ENCODE assay signal across 14 mouse cellular contexts in the genomic region with DNA sequence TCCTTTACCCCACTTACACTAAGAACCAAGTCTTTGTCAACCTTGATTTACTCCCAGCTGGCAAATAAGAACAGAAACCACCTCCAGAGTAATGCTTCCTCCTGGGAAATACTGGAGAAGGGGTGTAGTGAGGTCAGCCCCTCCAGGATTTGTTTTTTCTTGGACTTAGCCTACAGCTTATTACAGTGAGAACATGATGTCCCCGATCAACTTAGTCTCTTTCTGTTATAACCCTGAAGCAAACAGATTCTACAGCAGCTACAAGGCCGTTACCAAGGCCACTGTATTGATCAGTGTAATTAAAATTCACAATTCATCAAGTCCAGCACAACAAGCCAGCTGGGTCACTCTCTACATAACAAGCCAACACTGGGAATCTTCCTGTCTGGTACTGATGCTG. TPM values are rescaled to one million over a fixed set of nuclear protein-coding genes. Genes with fewer than 3 reads are reported as not detected.
DNase-seq lines count a peak whose midpoint lies in the region; ATAC-seq and TF ChIP-seq lines count a peak whose summit lies in the region.
"Had no signal": no experiment of that assay in that cellular context is flagged by ENCODE, and none has a peak within 500 bp of the region (broad histone marks: within the 10 kb centered on the region; RNA-seq: fewer than 3 reads in every experiment).

No protein-coding gene starts in this region.

- WGBS in hindbrain, embryonic 13.5 days, result 25% methylated on average over 2 of the region's 2 CpGs
- WGBS in hindbrain, embryonic 12.5 days, result 51% methylated on average over 2 of the region's 2 CpGs
- WGBS in neural tube, embryonic 13.5 days, result 28% methylated on average over 2 of the region's 2 CpGs
- 30% methylated on average over 2 of the region's 2 CpGs for WGBS in small intestine, adult 2 months

- H3K27ac ChIP-seq in hindbrain, embryonic 13.5 days, result peak overlapping the region; percentile 53
- H3K27ac ChIP-seq in hindbrain, embryonic 12.5 days, result no peak overlapping the region
- H3K27ac ChIP-seq in neural tube, embryonic 13.5 days (replicated peaks), result no peak overlapping the region
- H3K27ac ChIP-seq in small intestine, adult 2 months (ENCODE audit: insufficient read depth, low read depth, low read length), result peak overlapping the region; percentile 65
- H3K27ac ChIP-seq: limb, embryonic 10.5 days had no signal

- peak; percentile 28 for DNase-seq in adrenal gland, adult 8-10 months
- no peak for DNase-seq in adrenal gland, postnatal 4 days (ENCODE audit: low spot score in 2 of 2)
- DNase-seq in neural tube, embryonic 10.5 days (ENCODE audit: extremely low spot score, low spot score), result no peak
- DNase-seq in thymus, postnatal 0 days (ENCODE audit: low spot score), result no peak
- DNase-seq: kidney, postnatal 14 days; lung, postnatal 36 days had no signal

- H3K36me3 ChIP-seq in hindbrain, embryonic 13.5 days, result no peaks in the 10 kb centered on the region
- no peaks in the 10 kb centered on the region for H3K36me3 ChIP-seq in hindbrain, embryonic 12.5 days
- no peaks in the 10 kb centered on the region for H3K36me3 ChIP-seq in neural tube, embryonic 13.5 days
- H3K36me3 ChIP-seq in small intestine, adult 2 months (ENCODE audit: control insufficient read depth, insufficient read depth, low read length), result peaks cover 2% of the 10 kb centered on the region; the same call in 1 of the 2 replicates

- no peak overlapping the region for H3K9ac ChIP-seq in hindbrain, embryonic 13.5 days
- H3K9ac ChIP-seq in hindbrain, embryonic 12.5 days, result no peak overlapping the region
- 0 out of 2 replicates have a peak overlapping the region, but pooled peaks have one; percentile 14 for H3K9ac ChIP-seq in neural tube, embryonic 13.5 days

- peak overlapping the region; percentile 22; the same call in 1 of the 2 replicates for H3K4me2 ChIP-seq in hindbrain, embryonic 13.5 days
- H3K4me2 ChIP-seq in hindbrain, embryonic 12.5 days (replicated peaks), result no peak overlapping the region
- peak overlapping the region; percentile 3; the same call in 1 of the 2 replicates for H3K4me2 ChIP-seq in neural tube, embryonic 13.5 days

- no peak for ATAC-seq in hindbrain, embryonic 13.5 days (ENCODE audit: low FRiP score)
- no peak for ATAC-seq in hindbrain, embryonic 12.5 days (ENCODE audit: low FRiP score)
- 0 out of 2 replicates have a peak, but pooled peaks have one; percentile 42 for ATAC-seq in neural tube, embryonic 13.5 days (ENCODE audit: low read depth)

- H3K4me1 ChIP-seq in hindbrain, embryonic 13.5 days (replicated peaks), result peaks cover 58% of the 10 kb centered on the region
- H3K4me1 ChIP-seq in hindbrain, embryonic 12.5 days, result peaks cover 49% of the 10 kb centered on the region
- H3K4me1 ChIP-seq in neural tube, embryonic 13.5 days (replicated peaks), result peaks cover 76% of the 10 kb centered on the region
- H3K4me1 ChIP-seq in small intestine, adult 2 months (ENCODE audit: control insufficient read depth, insufficient read depth, insufficient read length, low read length), result peaks cover 15% of the 10 kb centered on the region; the same call in 1 of the 2 replicates

- no peak overlapping the region for H3K4me3 ChIP-seq in hindbrain, embryonic 13.5 days
- no peak overlapping the region for H3K4me3 ChIP-seq in hindbrain, embryonic 12.5 days
- H3K4me3 ChIP-seq in neural tube, embryonic 13.5 days, result no peak overlapping the region
- no peak overlapping the region for H3K4me3 ChIP-seq in small intestine, adult 2 months (ENCODE audit: low read depth, low read length)
- H3K4me3 ChIP-seq: limb, embryonic 10.5 days had no signal

- TF ChIP-seq CTCF in small intestine, adult 2 months (IDR thresholded peaks at IDR 0.05; ENCODE audit: extremely low read depth, insufficient read length, insufficient replicate concordance, low read depth, low read length), result no peak

- H3K27me3 ChIP-seq in hindbrain, embryonic 13.5 days, result no peaks in the 10 kb centered on the region
- no peaks in the 10 kb centered on the region for H3K27me3 ChIP-seq in hindbrain, embryonic 12.5 days
- H3K27me3 ChIP-seq in neural tube, embryonic 13.5 days, result no peaks in the 10 kb centered on the region
- no peaks in the 10 kb centered on the region for H3K27me3 ChIP-seq in small intestine, adult 2 months (ENCODE audit: control insufficient read depth, insufficient read depth, low read length)

- TF ChIP-seq POLR2A in small intestine, adult 2 months (IDR thresholded peaks at IDR 0.05; ENCODE audit: low read depth, low read length), result no peak

- no peaks in the 10 kb centered on the region for H3K9me3 ChIP-seq in hindbrain, embryonic 13.5 days
- H3K9me3 ChIP-seq in hindbrain, embryonic 12.5 days (replicated peaks), result no peaks in the 10 kb centered on the region
- no peaks in the 10 kb centered on the region for H3K9me3 ChIP-seq in neural tube, embryonic 13.5 days
- H3K9me3 ChIP-seq: limb, embryonic 10.5 days had no signal

RNA-seq across cellular contexts. Expression of a gene that starts 6.0 kb away (rescaled TPM):
- total RNA-seq in adrenal gland, adult 8-10 months (2022), result 100 to 1,000 TPM; 213 to 241 (median 234) TPM
- 100 to 1,000 TPM; 171 to 173 TPM for total RNA-seq in adrenal gland, postnatal 4 days (2021)
- 106 and 108 TPM in 2 replicates for polyA plus RNA-seq in hindbrain, embryonic 13.5 days (2015; fragmentation: Nextera tagmentation; extraction: Ambion mirVana)
- polyA plus RNA-seq in hindbrain, embryonic 12.5 days (2016; fragmentation: Nextera tagmentation; extraction: Ambion mirVana), result 133 TPM in 2 replicates
- 100 and 109 TPM in 2 replicates for polyA plus RNA-seq in neural tube, embryonic 13.5 days (2015; fragmentation: Nextera tagmentation; extraction: Ambion mirVana)
- 31.6 and 34.9 TPM in 2 replicates for polyA plus RNA-seq in small intestine, adult 2 months (2012; rRNA removed)
- 39.2 and 43.9 TPM in 2 replicates for polyA plus RNA-seq in thymus, postnatal 0 days (2015; fragmentation: Nextera tagmentation; extraction: Ambion mirVana)

RNA-seq across cellular contexts. Expression of a gene that starts 58.9 kb away (rescaled TPM):
- 10 to 100 TPM; 30.1 to 40.2 (median 36.0) TPM for total RNA-seq in adrenal gland, adult 8-10 months (2022)
- total RNA-seq in adrenal gland, postnatal 4 days (2021), result 10 to 100 TPM; 35.8 to 40.4 TPM
- polyA plus RNA-seq in hindbrain, embryonic 13.5 days (2015; fragmentation: Nextera tagmentation; extraction: Ambion mirVana), result 143 and 145 TPM in 2 replicates
- polyA plus RNA-seq in hindbrain, embryonic 12.5 days (2016; fragmentation: Nextera tagmentation; extraction: Ambion mirVana), result 122 and 126 TPM in 2 replicates
- polyA plus RNA-seq in neural tube, embryonic 13.5 days (2015; fragmentation: Nextera tagmentation; extraction: Ambion mirVana), result 128 and 133 TPM in 2 replicates
- 26.0 and 46.9 TPM in 2 replicates for polyA plus RNA-seq in small intestine, adult 2 months (2012; rRNA removed)
- polyA plus RNA-seq in thymus, postnatal 0 days (2015; fragmentation: Nextera tagmentation; extraction: Ambion mirVana), result 30.5 and 33.4 TPM in 2 replicates

RNA-seq across cellular contexts. Expression of a gene that starts 59.2 kb away (rescaled TPM):
- not detected for total RNA-seq in adrenal gland, adult 8-10 months (2022)
- total RNA-seq in adrenal gland, postnatal 4 days (2021), result not detected
- not detected in 2 replicates for polyA plus RNA-seq in hindbrain, embryonic 13.5 days (2015; fragmentation: Nextera tagmentation; extraction: Ambion mirVana)
- polyA plus RNA-seq in hindbrain, embryonic 12.5 days (2016; fragmentation: Nextera tagmentation; extraction: Ambion mirVana), result not detected in 2 replicates
- not detected in 2 replicates for polyA plus RNA-seq in neural tube, embryonic 13.5 days (2015; fragmentation: Nextera tagmentation; extraction: Ambion mirVana)
- polyA plus RNA-seq in small intestine, adult 2 months (2012; rRNA removed), result not detected in 2 replicates
- not detected in 2 replicates for polyA plus RNA-seq in thymus, postnatal 0 days (2015; fragmentation: Nextera tagmentation; extraction: Ambion mirVana)
- total RNA-seq: common myeloid progenitor, adult 5-6 weeks had no signal
- polyA plus RNA-seq: heart, embryonic 16.5 days; limb, embryonic 10.5 days; neural tube, embryonic 11.5 days had no signal

Comparison
In these comparisons a context has a peak if more than half of its experiments do, and no peak if none do; other contexts are left out.
1. H3K27ac ChIP-seq: peak in hindbrain, embryonic 13.5 days (single experiment) and small intestine, adult 2 months (single experiment); none in hindbrain, embryonic 12.5 days (single experiment) and neural tube, embryonic 13.5 days (single experiment).